Mouse (Mus musculus): Measurements from ENCODE around the gene Cs. TPM values are rescaled to one million over a fixed set of nuclear protein-coding genes. Genes with fewer than 3 reads are reported as not detected.

Gene Cs
- 107 TPM for polyA plus RNA-seq (2017; shearing (Covaris generic))

DNA sequence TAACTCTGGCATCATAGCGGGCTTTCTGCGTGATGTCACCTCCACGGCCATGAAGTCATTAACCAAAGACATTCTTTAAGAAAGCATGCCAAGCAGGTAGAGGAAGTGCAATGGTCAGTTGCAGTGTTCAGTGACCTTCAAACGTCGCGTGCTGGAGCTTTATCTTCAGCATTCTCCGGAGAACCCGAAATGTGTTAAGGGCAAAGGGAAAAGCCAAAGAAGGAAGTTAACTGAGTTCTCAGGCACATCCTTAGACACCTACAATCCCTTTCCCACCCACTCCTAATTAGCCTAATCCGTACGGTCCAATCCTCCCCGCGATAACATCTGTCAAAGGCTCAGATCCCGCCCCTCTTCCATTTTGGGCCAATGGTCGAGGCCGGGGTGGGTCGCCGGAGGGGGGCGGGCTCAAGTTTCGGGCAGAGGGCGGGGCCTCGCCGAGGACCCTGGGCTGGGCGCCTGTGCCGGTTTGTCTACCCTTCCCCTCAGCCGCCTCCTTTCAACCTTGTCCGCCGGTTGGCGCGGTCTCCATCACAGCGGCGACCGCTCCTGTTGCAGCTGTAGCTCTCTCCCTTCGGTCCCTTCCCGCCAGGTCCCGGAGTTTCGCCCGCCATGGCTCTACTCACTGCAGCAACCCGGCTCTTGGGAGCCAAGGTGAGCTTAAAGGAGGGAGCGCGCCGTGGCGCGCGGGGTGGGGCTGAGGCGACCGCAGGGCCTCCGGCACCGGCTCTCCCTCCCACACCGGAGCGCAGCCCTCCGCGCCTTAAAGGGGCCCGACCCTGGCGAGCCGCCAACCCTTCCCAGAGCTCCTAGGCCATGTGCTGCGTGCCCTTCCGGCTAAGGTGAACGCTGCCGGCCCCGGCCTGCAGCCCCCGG is at the start of gene Cs:
Gene Cs (plus strand): TSS at position 429 of the 876 bp plus-strand sequence.

DNA sequence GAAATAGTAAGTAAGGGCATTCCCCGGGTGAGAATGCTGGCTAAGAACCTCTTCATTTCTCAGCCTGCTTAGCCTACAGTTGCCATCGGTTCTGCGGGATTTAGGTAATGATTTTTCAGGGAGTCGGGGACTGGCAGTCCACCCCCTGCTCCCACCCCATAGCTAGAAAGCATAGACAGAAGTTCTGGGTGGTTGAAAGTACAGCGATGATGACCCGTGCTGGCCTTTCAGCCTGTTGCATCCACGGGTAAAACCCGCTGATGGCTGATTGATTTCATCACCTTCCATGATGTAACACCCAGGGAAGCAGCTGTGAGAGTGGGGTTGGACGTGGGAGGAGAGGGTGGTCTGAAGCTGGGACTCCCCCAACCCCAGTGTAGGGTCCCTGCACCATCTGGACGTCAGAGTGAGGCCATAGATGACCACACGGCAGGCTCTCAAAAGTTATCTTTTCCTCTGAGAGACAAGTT is 38.8 kb upstream of the Cs start, which contains the start of gene Il23a:
Gene Il23a (minus strand): TSS at position 51 of the 470 bp plus-strand sequence.

DNA sequence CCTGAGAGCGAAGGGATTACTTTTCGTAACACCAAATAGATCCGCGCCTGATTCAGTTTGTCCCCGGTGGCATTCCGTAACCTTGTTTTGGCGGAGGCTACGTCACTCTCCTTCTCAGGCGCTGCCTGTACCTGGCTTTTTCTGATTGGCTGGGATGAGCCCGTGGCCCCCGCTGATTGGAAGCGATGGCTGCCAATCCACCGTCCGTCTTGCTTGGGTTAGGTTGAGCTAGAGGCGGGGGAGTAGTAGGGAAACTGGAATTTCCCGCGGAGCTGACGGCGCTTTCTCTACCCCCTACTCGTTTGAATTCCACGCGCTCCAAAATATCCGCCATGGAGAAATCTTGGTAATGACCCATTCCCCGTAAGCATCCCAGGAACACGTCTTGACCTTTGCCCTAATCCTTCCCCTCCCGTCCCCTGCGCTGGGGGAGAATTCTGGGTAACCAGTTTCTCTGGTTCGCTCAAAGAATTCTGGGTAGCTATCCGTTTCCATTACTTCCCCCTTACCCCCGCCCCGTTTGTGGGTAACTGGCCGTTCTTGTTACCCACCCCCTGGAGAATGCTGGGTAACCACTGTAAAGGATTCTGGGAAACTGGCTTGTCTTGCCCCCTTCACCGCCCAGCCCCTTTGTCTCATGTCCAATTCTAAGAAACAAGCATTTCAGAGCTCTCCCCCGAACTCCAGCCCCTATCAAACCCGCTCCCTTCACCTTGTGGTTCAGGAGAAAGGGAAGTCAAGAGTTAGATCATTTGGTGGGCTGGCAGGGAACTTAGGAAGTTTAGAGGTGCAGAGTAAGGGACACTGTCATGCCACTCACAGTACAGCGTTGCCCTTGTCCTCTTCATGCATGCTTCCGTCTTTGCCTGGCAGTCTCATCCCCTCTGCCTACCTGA is 34.2 kb upstream of the Cs start, which contains the start of gene Pan2:
Gene Pan2 (plus strand): TSS at position 210 of the 896 bp plus-strand sequence.

DNA sequence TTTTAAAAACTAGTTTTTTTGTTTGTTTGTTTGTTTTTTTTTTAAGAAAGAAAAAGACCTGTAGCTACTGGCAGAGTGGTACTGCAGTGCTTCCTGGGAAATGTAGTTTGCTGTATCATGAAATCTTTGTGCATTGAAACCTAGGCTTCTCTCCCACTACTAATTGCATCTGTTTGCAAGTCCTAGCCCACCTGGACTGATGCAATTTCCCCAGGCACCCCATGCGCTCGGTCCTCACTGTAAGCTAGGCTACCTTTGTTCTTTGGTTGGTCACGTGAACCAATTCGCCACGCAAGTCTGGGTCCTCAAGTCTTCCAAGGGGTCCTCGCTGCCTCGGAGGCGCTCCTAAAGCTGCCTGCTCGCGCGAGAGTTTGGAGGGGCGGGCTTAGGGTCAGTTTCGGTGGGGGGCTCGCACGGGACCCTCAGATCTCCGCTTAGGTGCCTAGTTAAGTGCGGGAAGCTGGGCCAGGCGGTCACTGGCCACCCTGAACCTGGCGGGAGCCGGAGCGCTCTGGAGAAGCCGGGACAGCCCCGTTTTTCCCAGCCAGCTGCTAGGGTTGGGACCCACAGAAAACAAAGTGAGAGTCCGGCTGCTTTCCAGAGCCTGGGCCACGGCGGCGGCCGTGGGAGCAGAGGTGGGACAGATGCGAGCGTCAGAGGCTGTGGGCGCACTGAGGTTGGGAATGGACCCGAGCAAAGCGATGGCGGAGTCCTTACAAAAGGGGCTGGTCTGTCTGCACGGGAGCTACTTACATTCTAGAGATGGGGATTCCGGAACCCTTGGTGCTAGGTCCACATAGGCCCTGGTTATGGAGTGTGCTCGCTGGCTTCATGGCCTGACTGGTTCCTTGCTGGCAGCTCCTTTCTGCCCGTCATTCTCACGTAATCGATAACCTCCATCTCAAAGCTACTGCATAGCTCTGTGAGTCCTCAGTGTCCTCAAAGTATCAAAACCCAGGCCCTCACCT is 15.1 kb upstream of the Cs start, which contains the start of gene Cnpy2:
Gene Cnpy2 (plus strand): TSS at position 319 of the 968 bp plus-strand sequence.

DNA sequence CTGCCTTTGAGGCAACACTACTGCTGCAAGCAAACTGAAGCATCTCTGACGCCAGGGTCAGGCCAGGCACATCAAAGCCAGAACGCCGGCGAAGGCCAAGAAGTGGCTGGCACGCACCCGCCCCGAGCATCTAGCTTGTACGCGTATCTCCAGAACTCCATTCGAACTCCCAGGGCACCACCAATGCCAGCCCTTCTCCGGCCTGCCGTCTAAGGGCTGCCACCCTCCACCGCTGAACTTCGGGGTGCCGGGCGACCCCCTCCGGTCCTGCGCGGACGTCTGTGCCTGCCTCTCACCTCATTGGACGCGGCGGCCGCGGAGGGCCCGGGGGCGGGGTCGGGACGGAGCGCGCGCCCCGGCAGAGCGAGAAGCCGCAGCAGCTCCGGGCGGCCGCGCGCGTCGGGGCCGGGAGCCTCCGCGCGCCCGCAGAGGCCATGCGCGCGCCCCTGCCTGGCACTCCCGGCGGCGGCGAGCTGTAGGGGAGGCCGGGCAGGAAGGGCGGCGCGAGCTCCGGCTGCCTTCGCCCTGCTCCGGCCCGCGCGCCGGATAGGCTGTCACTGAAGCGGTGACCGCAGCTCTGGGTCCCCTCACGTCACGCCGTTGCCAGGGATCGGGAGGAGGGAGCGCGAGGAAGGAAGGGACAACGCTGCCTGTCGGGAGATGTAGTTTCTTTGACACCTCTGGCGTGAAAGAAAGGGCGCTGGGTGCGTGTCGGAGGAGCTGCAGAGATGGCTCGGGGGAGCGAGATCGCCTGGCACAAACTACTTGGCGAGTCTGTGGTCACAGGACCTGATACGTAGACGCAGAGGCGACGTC is 31.1 kb downstream of the Cs start, which contains the start of gene Coq10a:
Gene Coq10a (minus strand): TSS at position 596 of the 816 bp plus-strand sequence.

DNA sequence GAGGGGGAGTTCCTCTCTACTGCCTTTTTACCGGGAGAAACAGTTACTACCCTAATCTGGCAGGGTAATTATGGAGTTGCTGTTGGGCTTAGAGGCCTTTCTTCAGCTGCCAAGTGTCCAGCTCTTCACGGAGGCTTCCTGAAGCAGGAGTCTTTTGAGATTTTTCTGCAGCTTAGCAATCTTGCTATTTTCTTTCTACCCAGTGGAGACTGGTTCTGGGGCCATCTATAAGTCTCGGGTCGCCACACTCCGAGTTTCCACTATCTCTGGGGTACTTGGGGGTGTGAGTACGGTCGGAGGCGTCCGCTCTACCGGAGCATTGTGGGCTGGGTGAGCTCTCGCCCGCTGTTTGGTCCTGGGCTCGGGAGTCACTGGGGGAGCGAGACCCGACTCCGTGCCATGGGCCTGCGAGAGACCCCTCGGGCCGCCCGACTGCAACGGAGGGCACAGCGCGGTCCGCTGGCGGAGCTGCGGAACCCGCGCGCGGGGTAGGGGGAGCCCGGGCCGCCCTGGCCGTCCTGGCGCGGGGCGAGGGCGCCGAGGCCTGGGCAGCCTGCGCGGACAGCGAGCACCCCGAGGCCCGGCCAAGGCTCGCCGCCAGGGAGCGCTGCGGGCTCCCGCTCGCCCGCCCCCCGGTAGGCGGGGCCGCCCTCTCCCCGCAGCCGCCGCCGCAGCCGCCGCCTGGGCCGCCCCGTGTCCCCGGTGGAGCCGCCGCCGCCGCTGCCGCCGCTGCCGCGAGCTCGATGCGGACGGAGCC is 39.1 kb downstream of the Cs start, which contains the start of gene Ankrd52:
Gene Ankrd52 (plus strand): TSS at position 661 of the 757 bp plus-strand sequence.

DNA sequence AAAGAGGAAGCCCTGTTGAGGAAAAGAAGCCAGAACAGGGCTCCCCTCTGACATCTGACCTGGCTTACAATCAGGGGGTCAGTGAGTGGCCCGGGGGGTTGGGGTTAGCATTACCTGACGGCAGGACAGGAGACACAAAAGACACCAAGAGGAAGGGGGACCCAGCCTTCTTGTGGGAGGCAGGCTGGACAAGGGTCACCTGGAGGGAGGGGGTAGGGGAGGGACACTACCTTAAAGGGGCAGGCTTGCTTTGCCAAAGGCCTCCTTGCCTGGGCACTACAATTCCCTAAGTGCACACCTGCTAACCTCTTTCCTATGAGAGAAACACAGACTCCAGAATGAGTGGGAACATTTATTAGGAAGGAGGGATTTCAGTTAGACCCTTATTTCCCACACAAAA is 63.5 kb downstream of the Cs start, which contains the start of gene Slc39a5:
Gene Slc39a5 (minus strand): TSS at position 174 of the 400 bp plus-strand sequence.

DNA sequence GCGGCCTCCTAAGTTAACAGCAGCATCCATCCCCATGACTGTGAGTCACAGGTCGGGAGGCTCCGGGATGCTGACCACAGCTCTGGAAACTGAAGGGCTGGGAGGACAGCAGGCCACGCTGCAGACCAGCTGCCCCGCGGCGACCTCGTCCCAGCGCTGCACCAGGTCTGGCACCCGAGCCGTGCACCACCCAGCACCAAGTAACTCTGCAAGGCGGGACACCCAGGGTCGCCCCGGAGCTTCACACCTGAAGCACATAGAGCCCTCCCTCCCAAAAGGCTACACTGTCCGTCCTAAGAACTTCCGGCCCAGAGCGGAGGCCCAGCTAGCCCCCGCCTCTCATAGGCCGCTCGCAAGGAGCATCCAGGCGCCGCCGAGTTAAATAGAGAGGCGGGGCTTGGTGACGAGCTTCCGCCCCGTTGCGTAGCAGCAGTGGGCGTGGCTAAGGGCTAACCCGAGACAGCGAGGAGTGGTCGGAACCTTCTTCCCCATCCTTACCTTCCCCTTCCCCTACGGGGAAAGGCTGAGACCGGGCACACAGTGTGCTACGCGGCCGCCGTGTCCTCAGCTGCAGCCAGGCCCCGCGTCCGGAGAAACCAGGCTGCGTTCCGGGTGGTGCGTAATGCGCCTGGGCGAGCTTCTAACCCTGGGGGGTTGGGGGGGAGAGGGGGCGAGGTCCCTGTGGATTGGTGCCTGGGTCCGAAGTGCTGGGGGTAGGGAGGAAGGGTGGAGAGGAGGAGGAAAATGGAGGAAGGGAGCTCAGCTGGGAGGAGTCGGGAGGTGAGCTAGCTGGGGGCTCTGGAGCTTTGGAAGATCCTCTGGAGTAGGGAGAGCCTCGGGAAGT is 73.9 kb downstream of the Cs start, which contains the start of the genes Nabp2 and Rnf41:
Gene Nabp2 (minus strand): TSS at position 282 of the 844 bp plus-strand sequence.
Gene Rnf41 (plus strand): TSS at position 447 of the 844 bp plus-strand sequence.

Other genes starting within 250 kb of the Cs start
- gene Baz2a, start 246.2 kb upstream of the Cs start, polyA plus RNA-seq (2017; shearing (Covaris generic)): 47.7 TPM
- 32.2 TPM for gene Rbms2, start 157.4 kb upstream of the Cs start, polyA plus RNA-seq (2017; shearing (Covaris generic))
- 2.5 TPM for gene Gls2, start 143.3 kb upstream of the Cs start, polyA plus RNA-seq (2017; shearing (Covaris generic))
- gene Spryd4, start 125.9 kb upstream of the Cs start, polyA plus RNA-seq (2017; shearing (Covaris generic)): 14.4 TPM
- not detected for gene Mip, start 111.9 kb upstream of the Cs start, polyA plus RNA-seq (2017; shearing (Covaris generic))
- 11.1 TPM for gene Timeless, start 105.7 kb upstream of the Cs start, polyA plus RNA-seq (2017; shearing (Covaris generic))
- not detected for gene Apon, start 83.6 kb upstream of the Cs start, polyA plus RNA-seq (2017; shearing (Covaris generic))
- gene Apof, start 69.1 kb upstream of the Cs start, polyA plus RNA-seq (2017; shearing (Covaris generic)): 0.30 TPM
- 32.4 TPM for gene Stat2, start 67.2 kb upstream of the Cs start, polyA plus RNA-seq (2017; shearing (Covaris generic))
- 0.51 TPM for gene Il23a, start 39.0 kb upstream of the Cs start, polyA plus RNA-seq (2017; shearing (Covaris generic))
- 35.2 TPM for gene Pan2, start 34.4 kb upstream of the Cs start, polyA plus RNA-seq (2017; shearing (Covaris generic))
- 24.1 TPM for gene Cnpy2, start 15.3 kb upstream of the Cs start, polyA plus RNA-seq (2017; shearing (Covaris generic))
- gene Coq10a, start 31.3 kb downstream of the Cs start, polyA plus RNA-seq (2017; shearing (Covaris generic)): 32.0 TPM
- 3.4 TPM for gene Ankrd52, start 39.4 kb downstream of the Cs start, polyA plus RNA-seq (2017; shearing (Covaris generic))
- gene Slc39a5, start 63.5 kb downstream of the Cs start, polyA plus RNA-seq (2017; shearing (Covaris generic)): 0.74 TPM
- 55.5 TPM for gene Nabp2, start 73.8 kb downstream of the Cs start, polyA plus RNA-seq (2017; shearing (Covaris generic))
- gene Rnf41, start 73.9 kb downstream of the Cs start, polyA plus RNA-seq (2017; shearing (Covaris generic)): 21.2 TPM
- 79.3 TPM for gene Smarcc2, start 121.5 kb downstream of the Cs start, polyA plus RNA-seq (2017; shearing (Covaris generic))
- gene Myl6, start 156.4 kb downstream of the Cs start, polyA plus RNA-seq (2017; shearing (Covaris generic)): 1,223 TPM
- 2.7 TPM for gene Myl6b, start 161.0 kb downstream of the Cs start, polyA plus RNA-seq (2017; shearing (Covaris generic))
- 300 TPM for gene Esyt1, start 188.1 kb downstream of the Cs start, polyA plus RNA-seq (2017; shearing (Covaris generic))
- gene Zc3h10, start 210.0 kb downstream of the Cs start, polyA plus RNA-seq (2017; shearing (Covaris generic)): 38.5 TPM
- 2,513 TPM for gene Rpl41, start 211.6 kb downstream of the Cs start, polyA plus RNA-seq (2017; shearing (Covaris generic))
- 19.5 TPM for gene Pa2g4, start 228.3 kb downstream of the Cs start, polyA plus RNA-seq (2017; shearing (Covaris generic))